Mouse (Mus musculus): ENCODE data around the gene Rhbdl1. TPM values are rescaled to one million over a fixed set of nuclear protein-coding genes. Genes with fewer than 3 reads are reported as not detected.

Rhbdl1 gene
- polyA plus RNA-seq, 1 experiment from 2014 or later, result 1.9 TPM

GRCm38 (mm10) chr17:25843636-25844395 lies 6.7 kb upstream of the Rhbdl1 start:
- peaks cover 31% of the 10 kb centered on the region for H3K4me1 ChIP-seq (replicated peaks)
- ATAC-seq, result peak; percentile 57
- H3K27ac ChIP-seq, result peak overlapping the region; percentile 80
- H3K36me3 ChIP-seq, result peaks cover 21% of the 10 kb centered on the region
- H3K27me3 ChIP-seq (replicated peaks), result no peaks in the 10 kb centered on the region
- no peaks in the 10 kb centered on the region for H3K9me3 ChIP-seq
- peak overlapping the region; percentile 82 for H3K4me3 ChIP-seq (replicated peaks)
- WGBS, result 2% methylated on average over 38 of the region's 38 CpGs
- peak overlapping the region; percentile 90 for H3K9ac ChIP-seq
- H3K4me2 ChIP-seq (replicated peaks), result peak overlapping the region; percentile 81

- H3K27me3 ChIP-seq (replicated peaks), result no peaks in the 10 kb centered on the region
- H3K9ac ChIP-seq, result peak overlapping the region; percentile 90
- ATAC-seq, result no peak
- H3K9me3 ChIP-seq, result no peaks in the 10 kb centered on the region
- H3K4me1 ChIP-seq (replicated peaks), result peaks cover 31% of the 10 kb centered on the region
- peaks cover 21% of the 10 kb centered on the region for H3K36me3 ChIP-seq
- 86% methylated on average over 4 of the region's 4 CpGs for WGBS
- H3K4me3 ChIP-seq (replicated peaks), result peak overlapping the region; percentile 82
- H3K4me2 ChIP-seq (replicated peaks), result peak overlapping the region; percentile 81
- H3K27ac ChIP-seq, result no peak overlapping the region
These were observed 6.0 kb upstream of the Rhbdl1 start for GRCm38 (mm10) chr17:25843122-25843521.

- Histone ChIP-seq H3K4me3 (replicated peaks) (no peak overlapping the region), H3K4me2 (replicated peaks) (no peak overlapping the region), H3K4me1 (replicated peaks) (peaks cover 36% of the 10 kb centered on the region), H3K9ac (no peak overlapping the region), H3K36me3 (peaks cover 21% of the 10 kb centered on the region), H3K27me3 (replicated peaks) (no peaks in the 10 kb centered on the region), H3K27ac (no peak overlapping the region), H3K9me3 (no peaks in the 10 kb centered on the region)
- no peak for ATAC-seq
- WGBS, result 83% methylated on average over 3 of the region's 3 CpGs
These were observed 5.4 kb upstream of the Rhbdl1 start for GRCm38 (mm10) chr17:25842509-25842908.

- 93% methylated on average over 22 of the region's 22 CpGs for WGBS
- no peak for ATAC-seq
These were observed 4.2 kb upstream of the Rhbdl1 start, which contains the start of gene Gm20683 for GRCm38 (mm10) chr17:25841117-25841880. Gene Gm20683, minus strand, starts transcription at chr17:25841763.

GRCm38 (mm10) chr17:25840519-25840918 lies 3.4 kb upstream of the Rhbdl1 start:
- no peak overlapping the region for H3K4me2 ChIP-seq (replicated peaks)
- H3K4me3 ChIP-seq (replicated peaks), result no peak overlapping the region
- no peaks in the 10 kb centered on the region for H3K9me3 ChIP-seq
- no peak overlapping the region for H3K27ac ChIP-seq
- no peak overlapping the region for H3K9ac ChIP-seq
- peaks cover 54% of the 10 kb centered on the region for H3K4me1 ChIP-seq (replicated peaks)
- no peaks in the 10 kb centered on the region for H3K27me3 ChIP-seq (replicated peaks)
- peaks cover 21% of the 10 kb centered on the region for H3K36me3 ChIP-seq
- 96% methylated on average over 6 of the region's 6 CpGs for WGBS
- no peak for ATAC-seq

More at GRCm38 (mm10) chr17:25841117-25841880, 4.2 kb upstream of the Rhbdl1 start, which contains the start of gene Gm20683:
- Histone ChIP-seq H3K4me2 (replicated peaks) (no peak within 1 kb of the TSS), H3K27me3 (replicated peaks) (no peaks in the 10 kb centered on the region), H3K9me3 (no peaks in the 10 kb centered on the region), H3K27ac (no peak within 1 kb of the TSS), H3K9ac (no peak within 1 kb of the TSS), H3K4me1 (replicated peaks) (peaks cover 47% of the 10 kb centered on the region), H3K4me3 (replicated peaks) (no peak within 1 kb of the TSS), H3K36me3 (peaks cover 21% of the 10 kb centered on the region)

GRCm38 (mm10) chr17:25839455-25840235 lies 2.5 kb upstream of the Rhbdl1 start:
- Histone ChIP-seq H3K4me3 (replicated peaks) (no peak overlapping the region), H3K9ac (no peak overlapping the region), H3K36me3 (peaks cover 21% of the 10 kb centered on the region), H3K4me1 (replicated peaks) (peaks cover 57% of the 10 kb centered on the region), H3K9me3 (no peaks in the 10 kb centered on the region), H3K27ac (no peak overlapping the region), H3K4me2 (replicated peaks) (peak overlapping the region; percentile 14; the same call in 1 of the 2 replicates), H3K27me3 (replicated peaks) (no peaks in the 10 kb centered on the region)
- 83% methylated on average over 14 of the region's 14 CpGs for WGBS
- peak; percentile 33; the same call in 1 of the 2 replicates for ATAC-seq

- no peak for ATAC-seq
- H3K27ac ChIP-seq, result no peak overlapping the region
- no peaks in the 10 kb centered on the region for H3K27me3 ChIP-seq (replicated peaks)
- no peak overlapping the region for H3K4me3 ChIP-seq (replicated peaks)
- H3K9me3 ChIP-seq, result no peaks in the 10 kb centered on the region
- peaks cover 21% of the 10 kb centered on the region for H3K36me3 ChIP-seq
- H3K4me2 ChIP-seq (replicated peaks), result no peak overlapping the region
- H3K4me1 ChIP-seq (replicated peaks), result peaks cover 63% of the 10 kb centered on the region
- H3K9ac ChIP-seq, result no peak overlapping the region
- 84% methylated on average over 4 of the region's 4 CpGs for WGBS
These were observed 1.8 kb upstream of the Rhbdl1 start for GRCm38 (mm10) chr17:25838904-25839303.

- no peak for ATAC-seq
- peaks cover 52% of the 10 kb centered on the region for H3K4me1 ChIP-seq (replicated peaks)
- H3K36me3 ChIP-seq, result peaks cover 21% of the 10 kb centered on the region
- H3K4me2 ChIP-seq (replicated peaks), result peak overlapping the region; percentile 91
- H3K27ac ChIP-seq, result peak overlapping the region; percentile 22; the same call in 1 of the 2 replicates
- no peak overlapping the region for H3K4me3 ChIP-seq (replicated peaks)
- no peaks in the 10 kb centered on the region for H3K27me3 ChIP-seq (replicated peaks)
- no peaks in the 10 kb centered on the region for H3K9me3 ChIP-seq
- no peak overlapping the region for H3K9ac ChIP-seq
- WGBS, result 50% methylated on average over 3 of the region's 3 CpGs
These were observed 438 bp upstream of the Rhbdl1 start for GRCm38 (mm10) chr17:25837533-25837932.

- Histone ChIP-seq H3K4me2 (replicated peaks) (peak overlapping the region; percentile 91), H3K27ac (peak overlapping the region; percentile 27; the same call in 1 of the 2 replicates), H3K9me3 (no peaks in the 10 kb centered on the region), H3K36me3 (peaks cover 14% of the 10 kb centered on the region), H3K4me3 (replicated peaks) (peak overlapping the region; percentile 34), H3K4me1 (replicated peaks) (peaks cover 55% of the 10 kb centered on the region), H3K27me3 (replicated peaks) (no peaks in the 10 kb centered on the region), H3K9ac (peak overlapping the region; percentile 50)
- 23% methylated on average over 23 of the region's 23 CpGs for WGBS
- no peak for ATAC-seq
These were observed 559 bp downstream of the Rhbdl1 start for GRCm38 (mm10) chr17:25836397-25837075.

GRCm38 (mm10) chr17:25835816-25836215 lies 1.3 kb downstream of the Rhbdl1 start:
- peaks cover 62% of the 10 kb centered on the region for H3K4me1 ChIP-seq (replicated peaks)
- H3K36me3 ChIP-seq, result peaks cover 17% of the 10 kb centered on the region
- no peaks in the 10 kb centered on the region for H3K27me3 ChIP-seq (replicated peaks)
- H3K4me3 ChIP-seq (replicated peaks), result no peak overlapping the region
- no peak overlapping the region for H3K27ac ChIP-seq
- peak overlapping the region; percentile 91; the same call in 1 of the 2 replicates for H3K4me2 ChIP-seq (replicated peaks)
- WGBS, result 91% methylated on average over 16 of the region's 16 CpGs
- ATAC-seq, result no peak
- H3K9me3 ChIP-seq, result no peaks in the 10 kb centered on the region
- 0 out of 2 replicates have a peak overlapping the region, but pooled peaks have one; percentile 50 for H3K9ac ChIP-seq

- ATAC-seq, result no peak
- Histone ChIP-seq H3K36me3 (peaks cover 21% of the 10 kb centered on the region), H3K9me3 (no peaks in the 10 kb centered on the region), H3K4me3 (replicated peaks) (peak overlapping the region; percentile 83; the same call in 1 of the 2 replicates), H3K4me2 (replicated peaks) (peak overlapping the region; percentile 91), H3K27me3 (replicated peaks) (no peaks in the 10 kb centered on the region), H3K9ac (peak overlapping the region; percentile 85; the same call in 1 of the 2 replicates), H3K4me1 (replicated peaks) (peaks cover 65% of the 10 kb centered on the region), H3K27ac (no peak overlapping the region)
- WGBS, result 93% methylated on average over 7 of the region's 7 CpGs
These were observed 1.8 kb downstream of the Rhbdl1 start for GRCm38 (mm10) chr17:25835301-25835700.
